Mouse (Mus musculus): ENCODE measurements at regions not wholly inside any gene's neighbourhood (a gene's known extent, or its start where the extent isn't known, plus 50 kb on each side); places are given as distances from the start of the nearest gene placed in this dataset.

DNA sequence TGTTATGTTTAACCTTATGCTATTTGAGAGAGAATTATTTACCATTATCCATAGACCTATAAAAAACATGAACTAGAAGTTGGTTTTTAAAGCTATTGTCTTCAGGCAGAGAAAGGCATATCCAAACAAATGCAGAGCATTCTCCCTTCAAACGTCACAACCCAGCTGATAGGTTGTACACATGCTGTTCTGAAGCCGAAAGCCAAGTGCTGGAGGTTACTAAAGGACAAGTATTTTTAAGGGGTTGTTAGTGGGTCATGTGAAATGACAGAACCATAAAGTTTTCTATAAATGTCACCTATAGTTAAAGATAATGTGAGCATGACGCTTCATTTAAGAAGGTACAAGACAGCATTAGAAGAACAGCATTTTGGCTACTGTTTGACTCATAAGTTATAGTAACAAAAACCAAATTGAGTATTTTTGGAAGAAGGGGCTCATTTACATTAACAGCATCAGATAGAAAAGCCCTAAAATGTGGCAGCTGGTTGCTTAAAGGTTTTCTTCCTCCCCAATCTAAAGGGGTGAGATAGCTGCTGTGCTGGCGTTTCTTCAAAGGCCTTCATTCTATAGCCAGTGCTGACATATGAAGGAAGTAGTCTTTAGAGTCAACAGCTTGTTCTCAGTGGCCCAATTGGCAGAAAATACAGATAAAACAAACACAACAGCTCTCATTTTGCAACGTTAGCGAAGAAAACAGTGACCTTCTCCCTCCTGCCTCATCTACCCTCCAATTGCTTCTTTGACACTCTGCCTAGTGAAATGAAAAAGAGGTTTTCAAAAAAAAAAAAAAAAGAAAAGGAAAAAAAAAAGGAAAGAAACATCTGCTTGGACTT, 359.4 kb upstream of the Paip1 start:
- Histone ChIP-seq H3K79me2 (replicated peaks; ENCODE audit: control insufficient read depth, extremely low read depth, insufficient read depth, poor library complexity, severe bottlenecking) (no peaks in the 10 kb centered on the region), H3K4me3 (replicated peaks in 1 of 3; ENCODE audit: low read depth in 2 of 3, low read length in 2 of 3, poor library complexity in 1 of 3) (no peak overlapping the region), H3K9me3 (replicated peaks; ENCODE audit: low read length) (no peaks in the 10 kb centered on the region), H3K9ac (ENCODE audit: insufficient read depth, low read depth) (no peak overlapping the region), H3K36me3 (replicated peaks in 1 of 2; ENCODE audit: control insufficient read depth in 1 of 2, insufficient read depth in 1 of 2, low read length in 1 of 2) (no peaks in the 10 kb centered on the region), H3K4me1 (ENCODE audit: control insufficient read depth in 1 of 2, insufficient read depth in 2 of 2) (no peaks in the 10 kb centered on the region), H3K27me3 (replicated peaks) (no peaks in the 10 kb centered on the region), H3K4me2 (ENCODE audit: insufficient read depth, low read depth, poor library complexity, severe bottlenecking) (no peak overlapping the region), H3K27ac (ENCODE audit: insufficient read depth, low read depth) (no peak overlapping the region)
- no peak for DNase-seq (ENCODE audit: extremely low read depth)
- dilution Hi-C loops (cut with MboI; ENCODE audit: extremely low pct_ligation_motif_present, extremely low pct_unique_long_range_greater_than_20kb, low sequenced_read_pairs): no loop called here
- no peak for TF ChIP-seq EP300 (IDR thresholded peaks at IDR 0.05; ENCODE audit: low read length)
- no peak for TF ChIP-seq MEF2A (IDR thresholded peaks at IDR 0.05; ENCODE audit: borderline replicate concordance, low read depth, low read length)
- TF ChIP-seq MYC (IDR thresholded peaks at IDR 0.05; ENCODE audit: low read depth, low read length): no peak
- TF ChIP-seq IRF4 (IDR thresholded peaks at IDR 0.05; ENCODE audit: low read depth, low read length): no peak
- TF ChIP-seq ZKSCAN1 (IDR thresholded peaks at IDR 0.05; ENCODE audit: borderline replicate concordance, low read depth, low read length): no peak
- TF ChIP-seq BHLHE40 (IDR thresholded peaks at IDR 0.05; ENCODE audit: low read depth, low read length): no peak
- TF ChIP-seq TBP (conservative IDR thresholded peaks at IDR 0.05; ENCODE audit: low read depth, low read length): no peak
- TF ChIP-seq CHD2 (IDR thresholded peaks at IDR 0.05; ENCODE audit: low read length): no peak
- no peak for TF ChIP-seq MAZ (IDR thresholded peaks at IDR 0.05; ENCODE audit: low read depth, low read length)
- TF ChIP-seq ZC3H11A (IDR thresholded peaks at IDR 0.05; ENCODE audit: low read depth, low read length): no peak
- no peak for TF ChIP-seq ETS1 (conservative IDR thresholded peaks at IDR 0.05; ENCODE audit: low read depth, low read length)
- no peak for TF ChIP-seq NELFE (IDR thresholded peaks at IDR 0.05; ENCODE audit: low read depth, low read length)
- TF ChIP-seq JUND (conservative IDR thresholded peaks at IDR 0.05; ENCODE audit: low read depth, low read length): no peak
- TF ChIP-seq POLR2A (IDR thresholded peaks at IDR 0.05; ENCODE audit: low read depth, low read length): no peak
- no peak for TF ChIP-seq TCF12 (IDR thresholded peaks at IDR 0.05; ENCODE audit: low read depth, low read length)
- TF ChIP-seq ELF1 (IDR thresholded peaks at IDR 0.05; ENCODE audit: low read depth, low read length): no peak
- TF ChIP-seq E2F4 (IDR thresholded peaks at IDR 0.05; ENCODE audit: insufficient replicate concordance, low read depth, low read length): no peak
- TF ChIP-seq CTCF (conservative IDR thresholded peaks at IDR 0.05 in 1 of 2, IDR thresholded peaks at IDR 0.05 in 1 of 2; ENCODE audit: low read depth in 2 of 2, low read length in 2 of 2): no peak
- no peak for TF ChIP-seq HCFC1 (IDR thresholded peaks at IDR 0.05; ENCODE audit: low read depth, low read length)
- no peak for TF ChIP-seq ZNF384 (IDR thresholded peaks at IDR 0.05; ENCODE audit: low read depth, low read length)
- in situ Hi-C loops (cut with MboI; ENCODE audit: low pct_ligation_motif_present, low pct_unique_long_range_greater_than_20kb, low sequenced_read_pairs): no loop called here

DNA sequence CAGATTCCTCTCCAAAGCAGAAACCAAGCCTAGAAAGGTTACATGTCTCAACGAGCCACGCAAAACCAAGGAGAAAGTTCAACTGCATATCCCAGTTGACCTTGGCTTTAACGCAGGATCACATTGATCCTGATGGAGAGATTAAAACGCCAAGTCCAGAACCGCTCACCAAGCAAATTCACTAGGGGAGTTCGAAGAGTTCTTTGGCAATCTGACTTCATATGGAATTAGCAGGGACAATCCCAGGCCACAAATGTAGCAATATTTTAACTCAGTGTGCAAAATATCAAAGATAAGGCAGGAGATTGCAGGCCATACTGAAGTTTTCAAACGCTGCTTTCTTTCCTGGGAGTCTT, 358.8 kb upstream of the Paip1 start:
- Histone ChIP-seq H3K9ac (ENCODE audit: insufficient read depth, low read depth) (no peak overlapping the region), H3K79me2 (replicated peaks; ENCODE audit: control insufficient read depth, extremely low read depth, insufficient read depth, poor library complexity, severe bottlenecking) (no peaks in the 10 kb centered on the region), H3K4me2 (ENCODE audit: insufficient read depth, low read depth, poor library complexity, severe bottlenecking) (no peak overlapping the region), H3K27me3 (replicated peaks) (no peaks in the 10 kb centered on the region), H3K9me3 (replicated peaks; ENCODE audit: low read length) (no peaks in the 10 kb centered on the region), H3K27ac (ENCODE audit: insufficient read depth, low read depth) (no peak overlapping the region), H3K36me3 (replicated peaks in 1 of 2; ENCODE audit: control insufficient read depth in 1 of 2, insufficient read depth in 1 of 2, low read length in 1 of 2) (no peaks in the 10 kb centered on the region), H3K4me1 (ENCODE audit: control insufficient read depth in 1 of 2, insufficient read depth in 2 of 2) (no peaks in the 10 kb centered on the region), H3K4me3 (replicated peaks in 1 of 3; ENCODE audit: low read depth in 2 of 3, low read length in 2 of 3, poor library complexity in 1 of 3) (no peak overlapping the region)
- no peak for DNase-seq (ENCODE audit: extremely low read depth)
- in situ Hi-C loops (cut with MboI; ENCODE audit: low pct_ligation_motif_present, low pct_unique_long_range_greater_than_20kb, low sequenced_read_pairs) (no loop called here), dilution Hi-C loops (cut with MboI; ENCODE audit: extremely low pct_ligation_motif_present, extremely low pct_unique_long_range_greater_than_20kb, low sequenced_read_pairs) (no loop called here)
- TF ChIP-seq CTCF (conservative IDR thresholded peaks at IDR 0.05 in 1 of 2, IDR thresholded peaks at IDR 0.05 in 1 of 2; ENCODE audit: low read depth in 2 of 2, low read length in 2 of 2) (no peak), MAFK (IDR thresholded peaks at IDR 0.05; ENCODE audit: insufficient replicate concordance, low read length) (no peak), ZMIZ1 (IDR thresholded peaks at IDR 0.05; ENCODE audit: low read depth, low read length) (no peak), E2F4 (IDR thresholded peaks at IDR 0.05; ENCODE audit: insufficient replicate concordance, low read depth, low read length) (no peak), JUND (conservative IDR thresholded peaks at IDR 0.05; ENCODE audit: low read depth, low read length) (no peak), RAD21 (IDR thresholded peaks at IDR 0.05; ENCODE audit: low read depth, low read length) (no peak), POLR2A (IDR thresholded peaks at IDR 0.05; ENCODE audit: low read depth, low read length) (no peak)
